Mouse (Mus musculus) small intestine, adult 2 months (tissue): ENCODE results near the gene Tcfl5.

Source experiments
- CTCF ChIP-seq: fragments of 200-500 bp; IDR thresholded peaks from 2 replicates; pipeline ENCODE4 v1.5.1; 2012; ENCODE audit warnings: low read depth, mild to moderate bottlenecking, control low read depth, inconsistent platforms, low read length, moderate library complexity, mixed read lengths; ENCODE audit not compliant: insufficient replicate concordance, insufficient read length; ENCODE audit errors: extremely low read depth
- POLR2A ChIP-seq: fragments of 200-500 bp; IDR thresholded peaks from 2 replicates; pipeline ENCODE4 v1.6.1; 2012; ENCODE audit warnings: low read depth, mild to moderate bottlenecking, control low read depth, inconsistent platforms, low read length, moderate library complexity

- TF ChIP-seq POLR2A (no peak), CTCF (no peak)
These were observed 41.9 kb downstream of the Tcfl5 start for GRCm38 (mm10) chr2:180600569-180601021.
